Mouse (Mus musculus): ENCODE results near the gene Fth1.

GRCm38 (mm10) chr19:9989884-9990256, 9.5 kb downstream of the Fth1 start:
- no peak for TF ChIP-seq CTCF (IDR thresholded peaks at IDR 0.05; ENCODE audit: low read depth)
- peak; percentile 80 for TF ChIP-seq EP300 (IDR thresholded peaks at IDR 0.05; ENCODE audit: low read depth)

Measured in liver, postnatal 0 days (tissue).